ENCODE assay signal across 17 mouse cellular contexts in the genomic region with DNA sequence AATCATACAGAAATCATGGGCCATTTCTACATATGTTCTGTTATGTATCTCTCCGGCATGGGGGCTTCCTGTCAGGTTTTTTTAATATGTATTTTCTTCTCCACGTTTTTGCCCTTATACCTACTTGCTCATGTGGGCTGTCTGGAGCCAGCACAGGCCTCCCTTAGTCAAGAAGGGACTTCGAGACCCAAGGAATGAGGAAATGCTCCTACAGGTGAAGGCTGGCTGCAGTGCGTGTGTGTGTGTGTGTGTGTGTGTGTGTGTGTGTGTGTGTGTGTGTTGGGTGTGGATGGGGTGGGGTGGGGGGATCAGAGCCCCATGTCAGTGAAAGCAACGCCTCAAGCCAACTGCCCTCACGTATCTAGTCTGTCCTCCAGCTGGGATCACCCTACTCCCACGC. TPM values are rescaled to one million over a fixed set of nuclear protein-coding genes. Genes with fewer than 3 reads are reported as not detected.
DNase-seq lines count a peak whose midpoint lies in the region; ATAC-seq and TF ChIP-seq lines count a peak whose summit lies in the region.
"Had no signal": no experiment of that assay in that cellular context is flagged by ENCODE, and none has a peak within 500 bp of the region (broad histone marks: within the 10 kb centered on the region; RNA-seq: fewer than 3 reads in every experiment).

No protein-coding gene starts in this region.

- no peaks in the 10 kb centered on the region for H3K9me3 ChIP-seq in liver, embryonic 16.5 days (replicated peaks; ENCODE audit: control insufficient read depth, low read length)
- no peaks in the 10 kb centered on the region for H3K9me3 ChIP-seq in liver, embryonic 11.5 days (ENCODE audit: control insufficient read depth, low read length)
- no peaks in the 10 kb centered on the region for H3K9me3 ChIP-seq in ES-E14 (ENCODE audit: control insufficient read depth, insufficient read depth, low read depth, low read length)
- no peaks in the 10 kb centered on the region for H3K9me3 ChIP-seq in intestine, embryonic 15.5 days
- H3K9me3 ChIP-seq: forebrain, embryonic 12.5 days; midbrain, embryonic 13.5 days had no signal

- no peaks in the 10 kb centered on the region for H3K27me3 ChIP-seq in kidney, adult 2 months (replicated peaks; ENCODE audit: control insufficient read depth, insufficient read depth, low read length)
- no peaks in the 10 kb centered on the region for H3K27me3 ChIP-seq in liver, embryonic 16.5 days (ENCODE audit: control insufficient read depth, insufficient read depth, low read depth, low read length)
- no peaks in the 10 kb centered on the region for H3K27me3 ChIP-seq in liver, embryonic 11.5 days (replicated peaks; ENCODE audit: control insufficient read depth, insufficient read depth, low read length)
- H3K27me3 ChIP-seq in intestine, embryonic 15.5 days (replicated peaks) = no peaks in the 10 kb centered on the region
- H3K27me3 ChIP-seq: forebrain, embryonic 12.5 days; midbrain, embryonic 13.5 days; Patski had no signal

- no peak overlapping the region for H3K4me3 ChIP-seq in kidney, adult 2 months (ENCODE audit: insufficient read depth, low read depth, low read length)
- H3K4me3 ChIP-seq in liver, embryonic 16.5 days (ENCODE audit: low read depth, low read length) = no peak overlapping the region
- no peak overlapping the region for H3K4me3 ChIP-seq in liver, embryonic 11.5 days (ENCODE audit: low read depth, low read length)
- no peak overlapping the region for H3K4me3 ChIP-seq in ES-E14 (ENCODE audit: insufficient read depth in 1 of 2, low read depth in 1 of 2, low read length in 2 of 2, poor library complexity in 1 of 2, severe bottlenecking in 1 of 2)
- H3K4me3 ChIP-seq in intestine, embryonic 15.5 days (replicated peaks) = no peak overlapping the region
- H3K4me3 ChIP-seq: forebrain, embryonic 12.5 days; heart, adult 2 months; midbrain, embryonic 13.5 days had no signal

- in situ Hi-C loops in ES-E14 (cut with MboI; ENCODE audit: low sequenced_read_pairs in 2 of 2, unreplicated experiment in 2 of 2) = no loop called here

- peak; percentile 46 for DNase-seq in kidney, adult 2 months
- no peak for DNase-seq in kidney, adult 18-20 months
- DNase-seq in liver, embryonic 11.5 days (ENCODE audit: low spot score) = no peak
- no peak for DNase-seq in ES-E14 (ENCODE audit: low read depth, low spot score)
- no peak for DNase-seq in cerebellum, adult 11 months
- DNase-seq: adrenal gland, postnatal 10 days; cerebellum, postnatal 14 days; heart, adult 2 months; layer of hippocampus, adult 9-11 months; lung, embryonic 14.5 days; thymus, postnatal 36 days had no signal

- no peak overlapping the region for H3K4me2 ChIP-seq in liver, embryonic 16.5 days (ENCODE audit: low read depth, low read length)
- H3K4me2 ChIP-seq in liver, embryonic 11.5 days = no peak overlapping the region
- no peak overlapping the region for H3K4me2 ChIP-seq in intestine, embryonic 15.5 days (replicated peaks)
- H3K4me2 ChIP-seq: forebrain, embryonic 12.5 days; lung, embryonic 14.5 days; midbrain, embryonic 13.5 days had no signal

- no peak overlapping the region for H3K27ac ChIP-seq in kidney, adult 2 months (ENCODE audit: insufficient read depth, low read depth, low read length)
- no peak overlapping the region for H3K27ac ChIP-seq in liver, embryonic 16.5 days (ENCODE audit: low read length)
- no peak overlapping the region for H3K27ac ChIP-seq in liver, embryonic 11.5 days (ENCODE audit: low read depth, low read length)
- H3K27ac ChIP-seq in ES-E14 (ENCODE audit: insufficient read depth, low read depth, low read length, poor library complexity, severe bottlenecking) = peak overlapping the region; percentile 99; the same call in 1 of the 2 replicates
- H3K27ac ChIP-seq in intestine, embryonic 15.5 days = peak overlapping the region; percentile 28; the same call in 1 of the 2 replicates
- H3K27ac ChIP-seq: forebrain, embryonic 12.5 days; heart, adult 2 months; midbrain, embryonic 13.5 days had no signal

- WGBS in kidney, adult 2 months = 50% methylated on average over 7 of the region's 7 CpGs
- WGBS in liver, embryonic 16.5 days (ENCODE audit: insufficient replicate concordance) = 50% methylated on average over 7 of the region's 7 CpGs
- 74% methylated on average over 7 of the region's 7 CpGs for WGBS in liver, embryonic 11.5 days
- 68% methylated on average over 7 of the region's 7 CpGs for WGBS in intestine, embryonic 15.5 days

- TF ChIP-seq POLR2A in kidney, adult 2 months (IDR thresholded peaks at IDR 0.05; ENCODE audit: low read depth, low read length) = no peak

- peak; percentile 30; the same call in 1 of the 2 replicates for ATAC-seq in liver, embryonic 16.5 days (ENCODE audit: low read depth)
- ATAC-seq in liver, embryonic 11.5 days (replicated peaks; ENCODE audit: low FRiP score) = no peak
- ATAC-seq in intestine, embryonic 15.5 days = peak; percentile 59
- ATAC-seq: Patski had no signal

- H3K4me1 ChIP-seq in kidney, adult 2 months (ENCODE audit: control insufficient read depth, insufficient read depth, low read length) = peaks cover 19% of the 10 kb centered on the region
- H3K4me1 ChIP-seq in liver, embryonic 16.5 days (ENCODE audit: control insufficient read depth, low read depth, low read length) = 0 out of 2 replicates have a peak, but pooled peaks cover 3% of the 10 kb centered on the region
- no peaks in the 10 kb centered on the region; the same call in 1 of the 2 replicates for H3K4me1 ChIP-seq in liver, embryonic 11.5 days (replicated peaks; ENCODE audit: control insufficient read depth, insufficient read depth, low read length)
- peaks cover 4 to 15% of the 10 kb centered on the region in 2 experiments for H3K4me1 ChIP-seq in ES-E14 (ENCODE audit: control insufficient read depth in 2 of 2, insufficient read depth in 2 of 2, low read length in 2 of 2, poor library complexity in 1 of 2)
- H3K4me1 ChIP-seq in intestine, embryonic 15.5 days (replicated peaks) = peaks cover 20% of the 10 kb centered on the region

- H3K36me3 ChIP-seq in kidney, adult 2 months (ENCODE audit: control insufficient read depth, insufficient read depth, low read length) = no peaks in the 10 kb centered on the region
- H3K36me3 ChIP-seq in liver, embryonic 16.5 days (ENCODE audit: control insufficient read depth, insufficient read depth) = no peaks in the 10 kb centered on the region
- no peaks in the 10 kb centered on the region for H3K36me3 ChIP-seq in liver, embryonic 11.5 days (ENCODE audit: control insufficient read depth, insufficient read depth, low read length)
- H3K36me3 ChIP-seq in ES-E14 (ENCODE audit: control insufficient read depth, insufficient read depth, low read length, poor library complexity, severe bottlenecking) = no peaks in the 10 kb centered on the region
- H3K36me3 ChIP-seq in intestine, embryonic 15.5 days = no peaks in the 10 kb centered on the region
- H3K36me3 ChIP-seq: midbrain, embryonic 13.5 days had no signal

- TF ChIP-seq CTCF in kidney, adult 2 months (conservative IDR thresholded peaks at IDR 0.05; ENCODE audit: insufficient read depth, insufficient read length, low read depth, low read length) = no peak

- no peak overlapping the region for H3K9ac ChIP-seq in liver, embryonic 16.5 days (ENCODE audit: low read depth, low read length)
- H3K9ac ChIP-seq in liver, embryonic 11.5 days (ENCODE audit: low read depth, low read length) = no peak overlapping the region
- H3K9ac ChIP-seq in ES-E14 (ENCODE audit: insufficient read depth, low read depth, low read length, poor library complexity, severe bottlenecking) = peak overlapping the region; percentile 59; the same call in 1 of the 2 replicates
- no peak overlapping the region for H3K9ac ChIP-seq in intestine, embryonic 15.5 days
- H3K9ac ChIP-seq: forebrain, embryonic 12.5 days; lung, embryonic 14.5 days; midbrain, embryonic 13.5 days had no signal

TF ChIP-seq in ES-E14, 5 proteins besides CTCF, POLR2A, EP300 and RAD21:
- no peak for TF ChIP-seq CHD2 (IDR thresholded peaks at IDR 0.05; ENCODE audit: low read depth, low read length)
- TF ChIP-seq MAFK (IDR thresholded peaks at IDR 0.05; ENCODE audit: insufficient read depth, low read depth, low read length) = no peak
- no peak for TF ChIP-seq ZC3H11A (IDR thresholded peaks at IDR 0.05; ENCODE audit: borderline replicate concordance, low read depth, low read length)
- TF ChIP-seq ZNF384 (IDR thresholded peaks at IDR 0.05; ENCODE audit: low read depth, low read length) = no peak
- no peak for TF ChIP-seq HCFC1 (IDR thresholded peaks at IDR 0.05; ENCODE audit: borderline replicate concordance, insufficient read depth, low read length)

RNA-seq across cellular contexts. Expression of a gene that starts 16.5 kb away (rescaled TPM):
- 2.1 and 2.3 TPM in 2 replicates for polyA plus RNA-seq in kidney, adult 2 months (2012; rRNA removed)
- 1.3 TPM in 2 replicates for polyA plus RNA-seq in liver, embryonic 16.5 days (2015; fragmentation: Nextera tagmentation; extraction: Ambion mirVana)
- polyA plus RNA-seq in liver, embryonic 11.5 days (2014; fragmentation: Nextera tagmentation; extraction: Ambion mirVana) = 5.0 and 5.6 TPM in 2 replicates
- 9.0 and 9.2 TPM in 2 replicates for total RNA-seq in ES-E14 (2012; rRNA removed)
- 6.5 and 6.8 TPM in 2 replicates for polyA plus RNA-seq in intestine, embryonic 15.5 days (2015; fragmentation: Nextera tagmentation; extraction: Ambion mirVana)
- total RNA-seq: megakaryocyte, adult 5-6 weeks had no signal

Comparison
In these comparisons a context has a peak if more than half of its experiments do, and no peak if none do; other contexts are left out.
1. H3K27ac ChIP-seq: peak in ES-E14 (single experiment) and intestine, embryonic 15.5 days (single experiment); none in kidney, adult 2 months (single experiment), liver, embryonic 16.5 days (single experiment) and liver, embryonic 11.5 days (single experiment).